Mouse (Mus musculus): ENCODE measurements at regions not wholly inside any gene's neighbourhood (a gene's known extent, or its start where the extent isn't known, plus 50 kb on each side); places are given as distances from the start of the nearest gene placed in this dataset.

- TF ChIP-seq CTCF (IDR thresholded peaks at IDR 0.05; ENCODE audit: extremely low read depth, insufficient read length, insufficient replicate concordance, low read depth, low read length) (no peak), POLR2A (IDR thresholded peaks at IDR 0.05; ENCODE audit: low read depth, low read length) (no peak)
These were observed 71.9 kb upstream of the Jade1 start for GRCm38 (mm10) chr3:41483582-41483981.
